Mouse (Mus musculus) embryo, embryonic 10 days (tissue): Measurements from ENCODE around the gene Acsf2.
A peak's percentile ranks its signal among the peaks of the same experiment; 100 is the strongest.
"Not testable (repeated sequence)": the region's sequence is repeated elsewhere in the genome, so short reads cannot be mapped to it uniquely, and the experiment has no call there.

Experiments
- DNase-seq: peaks from one replicate; pipeline ENCODE4 v3.0.0-alpha.2; 2015; ENCODE audit warnings: low spot score

Gene Acsf2

DNA sequence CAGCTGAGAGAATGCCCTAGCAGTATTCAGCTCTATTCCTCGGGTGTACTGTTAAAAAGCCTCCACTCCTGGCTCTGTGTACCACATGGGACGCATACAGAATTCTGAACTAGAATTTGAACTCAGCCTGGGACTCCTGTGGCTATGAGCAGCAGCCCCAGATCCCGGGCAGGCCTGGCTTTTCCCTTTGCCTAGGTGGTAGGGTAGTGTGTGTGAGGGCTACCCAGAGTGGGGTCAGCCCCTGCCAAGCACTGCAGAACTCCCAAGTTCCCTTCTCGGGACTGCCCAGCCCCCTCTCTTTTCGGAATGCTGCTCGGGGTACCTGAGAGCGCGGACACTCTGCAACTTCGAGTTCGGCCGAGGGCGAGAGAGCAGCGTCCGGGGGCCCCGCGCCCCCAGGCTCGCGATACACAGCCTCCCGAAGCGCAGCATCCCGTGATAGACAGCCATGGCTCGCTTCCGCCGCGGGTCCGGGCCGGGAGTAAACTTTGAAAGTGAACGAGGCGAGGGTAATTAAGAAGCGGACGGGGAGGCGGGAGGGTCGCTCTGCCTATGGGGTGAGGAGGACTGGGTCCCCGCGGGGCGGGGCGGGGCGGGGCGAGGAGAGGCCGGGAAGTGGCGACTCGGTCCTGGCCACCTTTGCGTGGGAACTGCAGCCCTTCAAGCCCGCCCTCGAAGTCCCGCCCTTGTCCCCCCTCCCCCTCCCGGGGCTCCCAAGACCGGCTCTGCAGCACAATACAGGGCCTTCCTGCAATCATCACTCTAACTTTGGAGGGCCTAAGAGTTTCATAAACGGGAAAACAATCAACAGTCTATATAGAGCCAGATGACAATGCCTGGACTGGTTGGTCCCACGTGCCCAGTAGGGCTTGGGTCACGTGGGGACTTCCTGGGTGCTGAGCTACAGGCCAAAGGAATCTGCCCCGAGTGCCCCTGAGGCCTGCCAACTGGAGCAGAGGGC, at the start of gene Acsf2:
TSS of gene Acsf2 (minus strand) at position 551 of the 961 bp plus-strand sequence.
- DNase-seq: peak; percentile 89

DNA sequence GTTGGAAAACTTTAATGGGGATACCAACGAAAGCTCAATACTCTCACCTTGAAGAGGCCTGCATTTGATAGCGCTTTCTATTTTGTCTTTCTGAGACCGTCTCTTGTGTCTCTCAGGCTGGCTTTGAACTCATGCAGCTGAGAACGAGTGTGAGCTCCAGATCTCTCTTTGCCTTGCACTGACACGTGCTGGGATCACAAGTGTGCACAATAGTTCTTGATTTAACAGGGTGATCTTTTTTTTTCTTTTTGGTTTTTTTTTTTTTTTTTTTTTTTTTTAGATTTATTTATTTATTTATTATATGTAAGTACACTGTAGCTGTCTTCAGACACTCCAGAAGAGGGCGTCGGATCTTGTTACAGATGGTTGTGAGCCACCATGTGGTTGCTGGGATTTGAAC, 49.6 kb upstream of the Acsf2 start:
- DNase-seq: not testable (repeated sequence)

DNA sequence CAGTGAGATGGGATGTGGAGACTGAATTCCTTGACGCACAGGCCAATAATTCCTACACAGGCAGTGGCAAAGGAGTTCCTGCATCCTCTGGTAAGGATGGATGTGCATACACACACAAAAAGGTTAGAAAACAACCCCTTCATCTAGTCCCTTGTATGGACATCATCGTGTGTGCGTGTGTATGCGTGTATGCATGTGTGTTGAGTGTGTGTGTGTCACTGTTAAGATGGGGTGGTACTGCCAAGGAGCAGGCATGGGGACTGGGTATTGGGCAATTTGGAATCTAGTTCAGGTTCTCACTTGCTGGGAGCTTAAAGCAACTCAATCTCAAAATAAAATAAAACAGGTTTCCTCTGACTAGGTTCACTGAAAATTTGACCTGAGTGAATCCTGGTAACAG, 44.8 kb upstream of the Acsf2 start:
- DNase-seq: no peak

DNA sequence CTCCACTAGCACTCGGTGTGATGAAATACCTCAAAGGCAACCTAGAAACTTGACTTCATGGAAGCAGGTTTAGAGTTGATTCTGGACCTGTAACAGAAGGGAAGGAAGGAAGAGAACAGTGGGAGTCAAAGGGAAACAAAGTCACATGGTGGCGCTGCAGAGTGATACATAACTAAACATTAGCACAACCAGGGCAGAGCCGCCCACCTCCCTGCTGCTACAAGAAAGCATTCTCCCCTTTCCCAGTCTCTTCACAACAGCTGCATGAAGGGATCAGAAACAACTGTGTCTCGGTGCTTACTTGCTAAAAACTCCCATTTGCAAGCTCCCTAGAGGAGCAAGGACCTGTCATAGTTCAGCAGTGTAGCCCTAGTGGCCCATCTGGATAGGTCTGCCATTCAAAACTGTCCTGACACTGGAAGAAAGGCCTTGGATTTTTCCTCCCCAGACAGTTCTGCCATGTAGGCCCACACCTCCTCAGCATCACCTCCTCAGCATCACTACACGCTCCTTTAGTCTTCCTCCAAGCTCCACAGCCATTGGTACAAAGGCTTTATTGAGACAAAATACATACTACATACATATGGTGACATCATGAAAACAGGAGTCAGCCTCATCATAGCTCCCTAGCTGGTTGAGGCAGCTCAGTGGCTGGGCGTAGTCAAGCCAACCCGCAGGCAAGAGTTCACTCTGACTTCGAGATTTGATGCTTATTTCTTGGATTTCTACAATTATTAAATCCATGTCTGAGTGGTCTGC, 43.0 kb upstream of the Acsf2 start:
- no peak for DNase-seq

DNA sequence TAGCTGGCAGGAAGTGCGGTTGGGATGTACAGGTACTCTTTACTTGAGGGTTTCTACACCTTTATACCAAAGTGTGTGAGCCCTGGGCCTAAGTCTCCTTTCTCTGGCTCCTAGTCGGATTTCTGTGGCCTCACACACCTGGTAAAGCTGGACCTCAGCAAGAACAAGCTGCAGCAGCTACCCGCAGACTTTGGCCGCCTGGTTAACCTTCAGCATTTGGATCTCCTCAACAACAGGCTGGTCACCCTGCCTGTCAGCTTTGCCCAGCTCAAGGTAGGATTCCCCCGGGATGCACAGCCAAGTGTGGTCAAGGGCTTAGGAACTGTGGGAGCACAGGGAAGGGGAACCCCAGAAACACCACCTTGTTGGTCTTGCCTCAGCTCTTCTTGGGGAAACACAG, 32.8 kb upstream of the Acsf2 start:
- no peak for DNase-seq

DNA sequence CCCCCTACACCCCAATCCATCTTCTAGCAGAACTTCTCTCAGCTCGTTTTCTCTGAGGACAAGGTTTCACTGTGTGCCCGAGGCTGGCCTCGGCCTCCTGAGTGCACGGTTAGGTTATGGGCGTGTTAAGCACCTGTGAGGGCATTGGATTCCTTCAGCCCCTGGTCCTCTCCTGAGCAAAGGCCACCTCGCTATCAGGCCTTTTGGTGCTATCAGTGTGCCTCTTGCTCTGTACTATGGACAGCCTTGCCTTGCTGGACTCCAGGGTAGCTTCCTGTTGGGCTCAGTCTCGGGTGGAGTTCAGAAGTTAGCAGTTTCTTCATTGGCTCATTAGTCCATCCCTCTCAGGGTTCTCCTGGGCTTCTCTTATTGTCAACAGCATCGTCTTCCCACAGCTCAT, 31.3 kb upstream of the Acsf2 start:
- no peak for DNase-seq

DNA sequence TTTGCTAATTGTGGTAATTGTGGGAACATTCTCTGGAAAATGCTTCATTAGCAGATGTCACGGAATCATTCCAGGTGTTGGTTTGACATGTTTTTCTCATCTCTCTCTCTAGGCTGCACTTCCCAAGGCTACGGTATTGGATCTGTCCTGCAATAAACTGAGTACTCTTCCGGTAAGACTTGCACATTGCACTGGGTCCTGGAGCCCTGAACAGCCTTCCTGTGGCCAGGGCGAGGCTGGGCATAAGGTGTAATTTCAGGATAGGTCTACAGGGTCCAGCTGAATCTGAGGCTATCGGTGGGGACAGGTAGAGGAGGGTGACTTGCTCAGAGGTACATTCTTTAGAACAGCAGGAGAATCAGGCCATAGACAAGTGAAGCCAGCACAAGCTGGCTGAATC, 30.3 kb upstream of the Acsf2 start:
- DNase-seq: no peak

DNA sequence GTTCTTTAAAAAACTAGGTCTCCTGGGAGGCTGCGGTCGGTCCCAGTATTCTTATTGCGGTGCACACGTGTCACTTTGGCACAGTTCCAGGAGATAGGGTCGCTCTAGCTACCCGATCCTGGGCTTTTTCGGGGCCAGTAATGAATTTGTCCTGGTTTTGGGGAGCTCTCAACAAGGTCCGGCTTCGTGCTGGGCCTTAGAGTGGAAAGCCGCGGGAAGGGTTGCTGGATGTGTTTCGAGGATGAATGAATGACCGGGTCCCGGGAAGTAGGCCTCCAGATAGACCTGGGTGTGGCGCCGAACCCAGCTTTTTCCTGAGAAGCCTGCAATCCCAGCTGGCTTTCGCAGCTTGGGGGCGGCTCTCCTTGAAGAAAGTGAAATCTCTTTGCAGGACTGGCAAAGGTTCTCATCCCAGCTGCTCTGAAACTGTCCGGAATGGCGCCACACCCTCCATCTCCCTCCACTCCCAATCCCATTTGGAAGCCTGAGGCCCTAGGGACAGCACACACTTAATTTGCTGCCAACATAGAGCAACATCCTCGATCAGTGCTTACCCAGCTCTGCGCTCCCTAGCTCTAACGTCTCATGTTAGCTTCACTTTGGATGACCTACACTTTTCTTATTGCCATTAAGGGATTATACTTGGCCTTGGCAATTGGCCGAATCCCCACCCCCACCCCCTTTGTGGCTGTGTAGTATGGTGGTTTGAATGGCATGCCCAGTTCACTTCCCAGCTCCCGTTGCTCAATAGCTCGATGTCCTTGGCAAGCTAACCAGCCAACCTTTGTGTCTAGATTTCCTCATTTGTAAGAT, 28.7 kb upstream of the Acsf2 start:
- DNase-seq: no peak

DNA sequence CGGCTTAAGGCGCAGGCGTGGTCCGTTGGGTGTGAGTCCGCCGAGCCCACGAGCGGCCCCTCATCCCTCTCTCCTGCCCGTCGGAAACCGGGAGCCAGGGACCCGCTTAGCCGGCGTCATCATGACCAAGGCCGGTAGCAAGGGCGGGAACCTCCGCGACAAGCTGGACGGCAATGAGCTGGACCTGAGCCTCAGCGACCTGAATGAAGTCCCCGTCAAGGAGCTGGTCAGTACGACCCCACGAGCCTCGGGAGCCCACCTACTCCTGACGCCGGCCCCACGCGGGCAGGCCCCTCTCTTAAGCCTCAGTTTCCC, 28.2 kb upstream of the Acsf2 start:
- DNase-seq: no peak

DNA sequence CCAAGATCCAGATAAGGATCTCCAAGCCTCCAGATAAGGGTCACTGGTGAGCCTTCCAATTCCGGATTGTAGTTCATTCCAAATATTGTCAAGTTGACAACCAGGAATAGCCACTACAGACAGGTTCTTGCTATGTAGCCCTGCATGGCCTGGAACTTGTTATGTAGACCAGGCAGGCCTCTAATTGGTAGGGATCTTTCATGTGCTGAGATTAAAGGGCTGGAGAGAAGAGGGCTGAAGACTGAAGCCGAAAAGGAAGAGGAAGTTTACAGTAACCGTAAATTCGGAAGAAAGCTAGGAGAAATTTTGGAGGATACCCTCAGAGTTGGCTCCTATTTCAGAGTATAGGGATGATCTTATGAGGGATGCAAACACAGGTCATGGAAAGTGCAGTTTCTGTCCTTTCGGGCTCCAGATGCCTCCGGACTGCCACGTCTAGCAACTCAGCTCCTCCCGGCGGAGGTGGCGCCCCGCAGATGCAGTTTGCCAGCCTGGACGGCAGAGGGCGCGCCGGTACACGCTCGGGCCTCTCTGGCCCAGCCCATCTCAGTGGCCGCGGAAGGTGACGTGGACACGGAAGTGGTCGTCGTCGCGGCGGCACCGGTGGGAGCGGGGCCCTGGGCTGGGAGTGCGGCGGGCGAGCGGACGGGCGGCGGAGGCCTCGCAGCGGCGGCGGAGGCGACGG, 27.7 kb upstream of the Acsf2 start, which contains the start of gene Lrrc59:
TSS of gene Lrrc59 (plus strand) at position 569 of the 685 bp plus-strand sequence.
- peak; percentile 97 for DNase-seq

DNA sequence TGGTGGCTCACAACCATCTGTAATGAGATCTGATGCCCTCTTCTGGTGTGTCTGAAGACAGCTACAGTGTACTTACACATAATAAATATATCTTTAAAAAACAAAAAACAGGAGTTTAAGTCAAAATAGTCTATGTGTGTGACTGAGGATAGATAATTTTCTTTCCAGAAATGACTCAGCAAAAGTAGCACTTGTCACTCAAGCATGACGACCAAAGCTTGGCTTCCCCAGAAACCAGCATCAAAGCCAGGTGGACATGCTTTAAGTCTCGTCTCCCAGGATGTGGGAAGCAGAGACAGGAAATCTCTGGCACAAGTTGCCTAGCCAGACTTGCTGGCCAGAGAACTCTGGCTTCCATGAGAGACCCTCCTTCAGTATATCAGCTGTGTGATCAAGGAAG, 20.5 kb upstream of the Acsf2 start:
- DNase-seq: no peak

DNA sequence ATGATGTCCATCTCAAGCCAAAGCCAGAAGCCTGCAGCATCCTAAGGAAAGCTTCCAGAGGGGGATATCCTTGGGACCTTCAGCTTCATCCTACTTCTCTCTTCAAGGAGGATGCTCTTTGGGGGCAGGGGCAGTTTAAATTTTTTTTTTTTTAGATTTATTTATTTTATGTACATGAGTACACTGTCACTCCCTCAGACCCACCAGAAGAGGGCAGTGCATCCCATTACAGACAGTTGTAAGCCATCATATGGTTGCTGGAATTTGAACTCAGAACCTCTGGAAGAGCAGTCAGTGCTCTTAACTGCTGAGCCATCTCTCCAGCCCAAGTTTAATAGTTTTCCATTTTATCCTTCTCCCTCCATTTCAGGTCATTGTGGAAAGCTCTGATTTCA, 19.8 kb upstream of the Acsf2 start:
- no peak for DNase-seq

DNA sequence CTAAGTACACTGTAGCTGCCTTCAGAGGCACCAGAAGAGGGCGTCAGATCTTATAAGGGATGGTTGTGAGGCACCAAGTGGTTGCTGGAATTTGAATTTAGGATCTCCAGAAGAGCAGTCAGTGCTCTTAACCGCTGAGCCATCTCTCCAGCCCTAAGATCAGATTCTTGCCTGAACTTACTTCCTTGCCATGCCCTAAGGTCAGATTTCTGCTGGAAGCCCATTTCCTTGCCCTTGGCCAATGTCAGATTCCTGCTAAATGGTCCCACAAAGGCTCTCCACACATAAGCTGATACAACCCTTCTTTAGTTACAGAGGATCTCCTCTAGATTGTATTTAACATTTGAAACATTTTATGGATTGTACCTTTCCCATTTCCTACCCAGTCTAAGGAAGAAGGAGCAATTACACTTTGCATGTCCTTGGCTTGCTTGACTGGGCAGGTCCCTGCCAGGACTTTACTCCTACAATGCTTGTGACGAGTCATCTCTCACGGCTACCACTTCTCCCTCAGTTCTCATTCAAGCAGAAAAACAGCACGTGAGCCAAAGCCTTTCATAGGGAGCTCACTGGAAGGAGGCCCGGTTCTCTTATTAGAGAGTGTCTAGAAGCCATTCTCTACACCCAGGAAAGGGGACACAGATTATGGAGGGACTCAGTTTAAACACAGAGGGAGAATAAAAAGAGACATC, 19.2 kb upstream of the Acsf2 start:
- DNase-seq: no peak

DNA sequence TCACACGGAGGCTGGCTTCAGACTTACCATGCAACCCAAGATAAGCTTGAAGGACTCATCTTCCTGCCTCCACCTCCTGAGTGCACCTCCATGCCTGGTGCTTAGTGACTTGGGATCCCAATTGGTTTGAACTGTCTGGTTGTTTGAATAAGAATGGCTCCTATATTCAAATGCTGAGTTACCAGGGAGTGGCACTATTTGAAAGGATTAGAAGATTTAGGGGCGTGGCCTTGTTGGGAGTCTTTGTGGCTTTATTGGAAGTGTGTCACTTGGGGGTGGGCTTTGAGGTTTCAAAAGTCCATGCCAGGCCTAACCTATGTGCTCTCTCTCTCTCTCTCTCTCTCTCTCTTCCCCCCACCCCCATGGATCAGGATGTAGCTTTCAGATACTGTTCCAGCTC, 16.0 kb upstream of the Acsf2 start:
- no peak for DNase-seq

DNA sequence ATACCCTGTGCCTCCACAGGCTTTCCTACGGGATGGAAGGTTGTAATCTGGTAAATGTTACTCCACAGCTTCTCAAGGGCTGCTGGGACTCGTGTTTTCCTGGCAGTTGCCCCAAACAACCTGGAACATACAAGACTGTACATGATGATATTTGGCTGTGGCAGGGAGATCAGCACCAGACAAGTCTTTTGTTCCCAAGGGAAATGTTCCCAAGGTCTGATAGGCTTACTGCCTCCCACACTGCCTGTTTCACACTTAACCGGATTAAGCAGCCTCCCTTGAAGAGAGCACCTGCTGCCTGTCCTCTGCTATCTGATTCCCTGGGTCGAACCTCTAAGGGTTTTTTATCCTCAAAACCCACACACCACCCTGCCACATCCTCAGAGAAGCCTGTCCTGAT, 13.8 kb upstream of the Acsf2 start:
- DNase-seq: no peak

DNA sequence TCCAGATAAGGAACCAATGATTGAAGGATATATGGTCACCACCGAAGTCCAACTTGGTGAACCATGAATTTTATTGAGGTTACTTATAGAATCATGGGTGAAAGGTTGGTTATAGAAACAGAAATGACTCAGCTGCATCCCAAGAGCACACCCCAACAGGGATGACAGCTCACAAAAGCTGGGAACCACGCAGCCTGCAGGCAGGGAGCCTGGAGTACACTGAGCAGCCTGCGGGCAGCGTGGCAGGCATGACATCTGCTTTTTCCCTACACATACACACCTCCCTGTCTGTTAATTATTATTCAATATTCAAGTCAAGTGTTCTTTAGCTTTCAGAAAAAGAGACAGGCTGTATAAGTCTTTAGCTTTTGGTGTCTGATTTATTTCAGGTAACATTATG, 12.9 kb upstream of the Acsf2 start:
- DNase-seq: no peak

DNA sequence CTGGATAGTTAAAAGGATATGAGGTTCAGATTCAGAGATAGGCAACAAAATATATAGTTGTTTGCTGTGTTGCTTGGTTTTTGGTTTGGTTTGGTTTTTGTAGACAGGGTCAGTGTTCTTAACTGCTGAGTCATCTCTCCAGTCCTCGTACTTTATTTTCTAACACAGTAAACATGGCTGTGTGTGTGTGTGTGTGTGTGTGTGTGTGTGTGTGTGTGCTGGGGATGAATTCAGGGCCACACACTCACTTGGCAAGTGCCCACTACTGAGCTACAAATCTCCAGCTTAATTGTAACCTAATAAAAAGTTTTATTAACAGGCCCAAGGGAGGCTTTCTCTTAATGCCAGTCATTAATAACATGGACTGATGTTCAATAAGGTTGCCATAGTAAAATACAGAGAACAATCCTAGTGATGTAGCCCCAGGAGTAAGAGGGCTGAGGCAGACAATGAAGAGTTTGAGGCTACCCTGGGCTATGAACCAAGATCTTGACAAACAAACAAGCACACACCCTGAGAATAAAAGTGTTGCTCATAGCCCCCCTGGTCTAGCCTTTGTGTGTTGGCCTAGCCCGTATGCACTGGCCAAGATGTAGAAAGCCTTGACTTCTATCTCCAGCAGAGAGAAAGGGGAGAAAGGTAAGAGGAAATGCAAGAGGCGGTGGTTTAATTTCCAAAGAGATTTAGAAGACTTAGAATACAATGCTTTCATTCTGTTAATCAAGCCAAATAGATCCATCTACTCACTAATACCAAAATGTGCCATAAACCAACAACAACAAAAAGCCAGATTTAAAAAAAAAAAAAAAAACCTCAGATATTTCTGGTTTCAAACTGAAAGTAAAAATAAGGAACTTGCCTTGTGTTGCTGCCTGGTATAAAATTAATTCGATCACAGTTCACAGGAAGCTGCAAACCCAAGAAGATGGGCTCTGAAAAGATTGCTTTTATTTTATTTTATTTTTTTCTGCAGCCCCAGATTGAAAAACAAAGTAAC, 9.4 kb upstream of the Acsf2 start:
- no peak for DNase-seq

DNA sequence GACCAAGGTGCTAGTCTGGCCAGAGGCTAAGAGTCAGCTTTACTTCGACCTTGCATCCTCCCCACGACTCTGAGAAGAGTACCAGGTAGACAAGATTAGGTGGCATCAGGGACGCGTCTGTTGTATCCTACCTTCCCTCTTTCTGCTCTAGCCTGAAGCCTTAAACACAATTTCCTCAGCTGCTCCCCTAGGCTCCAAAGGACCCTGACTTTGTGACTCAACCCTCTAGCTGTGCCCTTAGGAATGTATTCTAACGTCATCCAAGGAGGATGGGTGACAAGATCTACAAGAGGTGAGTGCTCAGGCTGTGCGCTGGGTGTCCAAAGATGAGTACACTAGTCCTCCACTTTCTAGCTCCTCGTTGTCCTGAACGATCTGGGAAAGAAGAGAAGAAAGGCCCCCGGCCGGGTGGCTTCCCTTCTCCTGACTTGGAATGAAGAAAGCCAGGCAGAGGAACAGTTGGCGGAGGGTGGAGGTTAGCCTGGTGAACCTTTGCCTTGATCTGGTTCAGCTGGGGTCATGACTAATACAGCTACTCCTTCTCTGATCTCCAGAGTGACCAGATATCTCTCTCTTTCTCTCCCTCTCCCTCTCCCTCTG, 785 bp upstream of the Acsf2 start:
- no peak for DNase-seq

DNA sequence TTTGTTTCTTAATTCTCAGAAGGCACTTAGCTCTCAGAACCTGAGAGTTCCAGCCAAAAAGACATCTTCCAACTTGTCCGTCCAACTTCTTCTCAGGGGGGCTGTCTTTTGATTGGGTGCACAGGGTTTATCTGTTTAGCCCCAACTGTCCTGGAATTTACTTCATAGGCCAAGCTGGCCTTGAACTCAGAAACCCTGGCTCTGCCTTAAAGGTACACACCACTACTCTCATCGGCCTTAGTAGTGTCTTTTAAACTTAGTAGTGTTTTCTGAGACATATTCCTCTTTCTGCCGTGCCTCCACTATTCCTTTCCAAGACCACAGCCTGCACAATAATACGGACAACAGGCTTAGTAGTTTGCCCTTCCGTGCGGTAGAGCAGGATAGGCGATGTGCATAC, 1.2 kb downstream of the Acsf2 start:
- DNase-seq: no peak
